Mouse (Mus musculus): ENCODE data around the gene Myo18b. TPM values are rescaled to one million over a fixed set of nuclear protein-coding genes. Genes with fewer than 3 reads are reported as not detected.
A peak's percentile ranks its signal among the peaks of the same experiment; 100 is the strongest.

The Myo18b gene
- polyA plus RNA-seq, 1 experiment from 2014 or later = 0.40 TPM

DNA sequence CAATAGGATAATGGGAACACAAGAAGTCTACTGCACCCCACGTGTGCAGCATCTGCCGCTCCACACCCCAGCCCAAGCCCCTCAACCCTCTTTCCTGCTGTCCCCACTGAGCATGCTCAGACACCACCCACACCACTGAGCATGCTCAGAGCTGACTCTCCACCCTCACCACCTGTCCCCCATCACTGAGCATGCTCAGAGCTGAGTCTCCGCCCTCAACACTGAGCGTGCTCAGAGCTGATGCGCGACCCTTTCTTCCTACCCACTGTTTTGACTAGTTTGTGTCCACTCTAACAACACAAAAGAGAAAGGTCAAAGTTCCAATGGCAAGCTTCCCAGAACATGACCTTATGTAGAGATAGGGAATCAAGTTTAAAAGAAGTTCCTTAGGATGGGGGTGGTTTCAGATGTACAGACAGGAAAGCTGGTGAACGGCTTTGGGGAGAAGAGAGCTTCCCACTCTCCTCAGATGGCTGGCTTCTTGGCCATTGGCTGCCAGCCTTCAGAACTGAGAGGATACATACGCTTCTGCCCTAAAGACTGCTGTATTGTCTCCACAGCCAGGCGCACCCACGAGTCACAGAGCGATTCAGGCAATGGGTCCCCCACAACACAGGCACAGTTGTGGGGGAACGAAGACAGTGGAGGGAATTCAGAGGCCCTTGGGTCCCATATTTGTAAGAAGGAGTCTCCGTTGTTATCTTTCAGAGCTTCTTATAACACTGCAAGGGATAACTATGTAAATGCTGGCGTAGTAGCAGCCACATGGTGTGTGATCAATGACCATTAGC lies 209.7 kb downstream of the Myo18b start:
- H3K27ac ChIP-seq (ENCODE audit: low read length) = no peak overlapping the region
- no peaks in the 10 kb centered on the region for H3K36me3 ChIP-seq (ENCODE audit: control insufficient read depth, insufficient read depth, low read length)
- no peak overlapping the region for H3K9ac ChIP-seq (ENCODE audit: low read depth, low read length)
- no peak for ATAC-seq
- H3K27me3 ChIP-seq (replicated peaks; ENCODE audit: control insufficient read depth, insufficient read depth, low read length) = no peaks in the 10 kb centered on the region
- H3K4me3 ChIP-seq (ENCODE audit: low read length) = no peak overlapping the region
- H3K9me3 ChIP-seq (ENCODE audit: control insufficient read depth, low read length) = no peaks in the 10 kb centered on the region
- H3K4me2 ChIP-seq (ENCODE audit: low read depth, low read length) = no peak overlapping the region
- WGBS = 78% methylated on average over 14 of the region's 14 CpGs
- no peaks in the 10 kb centered on the region for H3K4me1 ChIP-seq (ENCODE audit: control insufficient read depth, insufficient read depth, low read length)

DNA sequence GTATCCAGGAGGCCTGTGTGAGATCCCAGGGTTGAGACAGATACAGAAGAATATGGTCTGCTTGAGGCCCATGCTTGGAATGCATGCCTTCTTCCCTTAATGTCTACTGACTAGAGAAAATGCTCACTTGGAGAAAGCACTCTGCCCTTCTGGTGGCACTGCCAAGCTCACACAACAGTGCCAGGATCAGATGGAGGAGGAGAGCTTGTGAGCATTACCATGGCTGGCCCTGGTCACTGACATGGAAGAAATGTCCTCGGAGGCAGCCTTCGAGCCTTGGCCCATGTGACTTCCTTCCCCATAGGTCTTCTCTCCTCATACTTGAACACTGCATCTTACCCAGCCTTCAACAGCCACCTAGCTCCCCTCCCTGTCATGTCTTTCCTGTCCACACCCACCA lies 216.9 kb downstream of the Myo18b start:
- Histone ChIP-seq H3K27ac (ENCODE audit: low read length) (no peak overlapping the region), H3K36me3 (ENCODE audit: control insufficient read depth, insufficient read depth, low read length) (no peaks in the 10 kb centered on the region), H3K4me1 (ENCODE audit: control insufficient read depth, insufficient read depth, low read length) (peaks cover 9% of the 10 kb centered on the region; the same call in 1 of the 2 replicates), H3K4me2 (ENCODE audit: low read depth, low read length) (no peak overlapping the region), H3K4me3 (ENCODE audit: low read length) (no peak overlapping the region), H3K9ac (ENCODE audit: low read depth, low read length) (no peak overlapping the region), H3K27me3 (replicated peaks; ENCODE audit: control insufficient read depth, insufficient read depth, low read length) (no peaks in the 10 kb centered on the region), H3K9me3 (ENCODE audit: control insufficient read depth, low read length) (no peaks in the 10 kb centered on the region)
- WGBS = 88% methylated on average over 2 of the region's 2 CpGs
- no peak for ATAC-seq

DNA sequence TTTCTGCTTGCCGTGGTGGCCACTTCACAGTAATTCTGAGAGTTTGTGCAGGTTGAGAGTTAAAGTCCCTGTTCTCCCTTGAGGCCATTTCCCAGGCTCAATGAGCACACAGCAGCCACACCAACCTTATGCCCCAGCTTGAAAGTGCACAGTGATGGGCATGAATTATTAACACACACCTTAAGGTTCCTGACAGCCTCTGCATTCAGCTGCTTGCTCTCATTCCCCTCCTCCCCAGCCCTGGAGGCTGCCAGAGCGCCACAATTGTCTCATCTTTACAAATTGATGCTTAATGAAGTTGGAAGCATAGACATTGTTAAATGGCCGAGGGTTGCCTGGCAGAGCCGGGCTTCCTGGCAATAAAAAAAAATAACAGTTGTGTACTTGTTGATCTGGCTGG lies 218.0 kb downstream of the Myo18b start:
- Histone ChIP-seq H3K27me3 (replicated peaks; ENCODE audit: control insufficient read depth, insufficient read depth, low read length) (no peaks in the 10 kb centered on the region), H3K4me3 (ENCODE audit: low read length) (no peak overlapping the region), H3K4me2 (ENCODE audit: low read depth, low read length) (no peak overlapping the region), H3K9ac (ENCODE audit: low read depth, low read length) (no peak overlapping the region), H3K4me1 (ENCODE audit: control insufficient read depth, insufficient read depth, low read length) (peaks cover 12% of the 10 kb centered on the region; the same call in 1 of the 2 replicates), H3K9me3 (ENCODE audit: control insufficient read depth, low read length) (no peaks in the 10 kb centered on the region), H3K36me3 (ENCODE audit: control insufficient read depth, insufficient read depth, low read length) (no peaks in the 10 kb centered on the region), H3K27ac (ENCODE audit: low read length) (no peak overlapping the region)
- 55% methylated on average over 4 of the region's 4 CpGs for WGBS
- ATAC-seq = no peak

DNA sequence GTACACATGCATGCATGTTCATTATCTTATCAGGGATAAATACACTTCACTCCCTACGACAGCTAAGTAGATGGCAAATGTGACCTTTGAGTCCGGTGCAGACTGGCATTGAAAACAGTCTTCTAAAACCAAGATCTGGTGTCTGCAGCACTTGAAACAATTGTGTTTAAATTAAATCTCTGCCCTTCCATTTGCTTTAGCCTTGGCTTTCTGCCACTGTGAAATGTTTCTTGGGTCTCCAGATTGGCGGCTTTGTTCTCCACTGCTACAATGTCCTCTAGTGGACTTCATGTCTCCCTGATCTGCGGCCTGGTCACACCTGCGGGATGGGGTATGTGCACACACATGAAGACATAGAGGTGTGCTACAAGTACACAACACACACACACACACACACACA lies 221.4 kb downstream of the Myo18b start:
- H3K9me3 ChIP-seq (ENCODE audit: control insufficient read depth, low read length) = no peaks in the 10 kb centered on the region
- no peak overlapping the region for H3K27ac ChIP-seq (ENCODE audit: low read length)
- no peaks in the 10 kb centered on the region for H3K36me3 ChIP-seq (ENCODE audit: control insufficient read depth, insufficient read depth, low read length)
- no peak overlapping the region for H3K9ac ChIP-seq (ENCODE audit: low read depth, low read length)
- no peak overlapping the region for H3K4me3 ChIP-seq (ENCODE audit: low read length)
- H3K4me1 ChIP-seq (ENCODE audit: control insufficient read depth, insufficient read depth, low read length) = peaks cover 12% of the 10 kb centered on the region; the same call in 1 of the 2 replicates
- H3K27me3 ChIP-seq (replicated peaks; ENCODE audit: control insufficient read depth, insufficient read depth, low read length) = no peaks in the 10 kb centered on the region
- H3K4me2 ChIP-seq (ENCODE audit: low read depth, low read length) = no peak overlapping the region
- no peak for ATAC-seq
- WGBS = 53% methylated on average over 5 of the region's 5 CpGs

DNA sequence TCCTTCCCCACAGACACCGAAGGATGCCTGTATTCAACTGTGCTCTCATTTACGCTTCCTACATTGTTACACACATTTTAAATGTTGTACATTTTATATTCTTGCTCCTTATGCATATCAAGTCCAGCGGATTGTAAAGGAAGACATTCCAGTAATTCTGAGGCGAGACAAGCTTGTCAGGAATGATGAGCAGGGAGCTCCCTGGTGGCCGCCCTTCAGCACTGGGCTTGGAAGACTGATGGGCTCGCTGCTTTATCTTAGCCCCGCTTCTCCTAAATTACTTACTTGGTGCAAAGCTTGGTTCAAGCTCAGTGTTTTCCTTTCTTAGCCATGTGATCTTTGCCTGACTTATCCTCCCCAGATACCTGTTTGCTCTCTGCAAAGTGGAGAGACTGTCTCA lies 223.7 kb downstream of the Myo18b start:
- no peaks in the 10 kb centered on the region for H3K27me3 ChIP-seq (replicated peaks; ENCODE audit: control insufficient read depth, insufficient read depth, low read length)
- ATAC-seq = no peak
- H3K4me3 ChIP-seq (ENCODE audit: low read length) = no peak overlapping the region
- H3K27ac ChIP-seq (ENCODE audit: low read length) = no peak overlapping the region
- WGBS = 48% methylated on average over 7 of the region's 7 CpGs
- H3K36me3 ChIP-seq (ENCODE audit: control insufficient read depth, insufficient read depth, low read length) = no peaks in the 10 kb centered on the region
- no peak overlapping the region for H3K4me2 ChIP-seq (ENCODE audit: low read depth, low read length)
- H3K9ac ChIP-seq (ENCODE audit: low read depth, low read length) = no peak overlapping the region
- no peaks in the 10 kb centered on the region for H3K9me3 ChIP-seq (ENCODE audit: control insufficient read depth, low read length)
- peaks cover 10% of the 10 kb centered on the region; the same call in 1 of the 2 replicates for H3K4me1 ChIP-seq (ENCODE audit: control insufficient read depth, insufficient read depth, low read length)

DNA sequence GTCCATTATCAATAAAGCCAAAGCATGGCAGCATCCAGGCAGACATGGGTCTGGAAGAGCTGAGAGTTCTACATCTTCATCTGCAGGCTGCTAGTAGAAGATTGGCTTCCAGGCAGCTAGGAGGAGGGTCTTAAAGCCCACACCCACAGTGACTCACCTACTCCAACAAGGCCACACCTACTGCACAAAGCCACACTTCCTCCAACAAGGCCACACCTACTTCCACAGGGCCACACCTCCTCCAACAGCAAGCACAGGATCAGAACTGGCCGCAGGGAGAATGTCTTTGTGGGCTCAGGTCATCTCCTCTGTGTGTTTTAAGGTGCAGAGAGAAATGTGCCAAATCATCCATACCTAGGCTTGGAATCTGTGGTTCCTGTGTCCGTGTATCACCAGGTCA lies 224.2 kb downstream of the Myo18b start:
- WGBS = 45% methylated on average over 2 of the region's 2 CpGs
- ATAC-seq = peak; percentile 60
- Histone ChIP-seq H3K27ac (ENCODE audit: low read length) (no peak overlapping the region), H3K9me3 (ENCODE audit: control insufficient read depth, low read length) (no peaks in the 10 kb centered on the region), H3K27me3 (replicated peaks; ENCODE audit: control insufficient read depth, insufficient read depth, low read length) (no peaks in the 10 kb centered on the region), H3K36me3 (ENCODE audit: control insufficient read depth, insufficient read depth, low read length) (no peaks in the 10 kb centered on the region), H3K4me2 (ENCODE audit: low read depth, low read length) (no peak overlapping the region), H3K9ac (ENCODE audit: low read depth, low read length) (no peak overlapping the region), H3K4me3 (ENCODE audit: low read length) (no peak overlapping the region), H3K4me1 (ENCODE audit: control insufficient read depth, insufficient read depth, low read length) (peaks cover 10% of the 10 kb centered on the region; the same call in 1 of the 2 replicates)

DNA sequence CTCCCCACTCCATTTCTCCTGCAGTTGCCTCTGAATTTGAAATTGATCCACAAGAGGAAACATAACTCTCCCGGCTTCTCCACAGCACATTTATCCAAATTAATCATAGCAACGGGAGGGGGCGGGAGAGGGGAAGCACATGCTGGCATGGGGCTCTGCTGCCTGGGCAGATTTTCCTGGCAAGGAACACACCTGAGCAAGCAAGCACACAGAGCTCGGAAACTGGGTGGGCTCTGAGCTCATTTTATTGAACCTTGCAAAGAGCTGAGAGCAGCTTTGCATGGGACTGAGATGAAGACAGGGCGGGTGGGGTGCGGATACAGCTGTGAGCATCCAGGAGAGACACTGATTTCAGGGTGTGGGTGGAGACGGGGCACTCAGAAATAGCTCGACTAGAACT lies 229.0 kb downstream of the Myo18b start:
- no peak overlapping the region for H3K4me2 ChIP-seq (ENCODE audit: low read depth, low read length)
- H3K4me1 ChIP-seq (ENCODE audit: control insufficient read depth, insufficient read depth, low read length) = no peaks in the 10 kb centered on the region
- H3K4me3 ChIP-seq (ENCODE audit: low read length) = no peak overlapping the region
- no peak overlapping the region for H3K27ac ChIP-seq (ENCODE audit: low read length)
- no peaks in the 10 kb centered on the region for H3K9me3 ChIP-seq (ENCODE audit: control insufficient read depth, low read length)
- H3K27me3 ChIP-seq (replicated peaks; ENCODE audit: control insufficient read depth, insufficient read depth, low read length) = no peaks in the 10 kb centered on the region
- no peak overlapping the region for H3K9ac ChIP-seq (ENCODE audit: low read depth, low read length)
- H3K36me3 ChIP-seq (ENCODE audit: control insufficient read depth, insufficient read depth, low read length) = no peaks in the 10 kb centered on the region
- 63% methylated on average over 8 of the region's 8 CpGs for WGBS
- no peak for ATAC-seq

DNA sequence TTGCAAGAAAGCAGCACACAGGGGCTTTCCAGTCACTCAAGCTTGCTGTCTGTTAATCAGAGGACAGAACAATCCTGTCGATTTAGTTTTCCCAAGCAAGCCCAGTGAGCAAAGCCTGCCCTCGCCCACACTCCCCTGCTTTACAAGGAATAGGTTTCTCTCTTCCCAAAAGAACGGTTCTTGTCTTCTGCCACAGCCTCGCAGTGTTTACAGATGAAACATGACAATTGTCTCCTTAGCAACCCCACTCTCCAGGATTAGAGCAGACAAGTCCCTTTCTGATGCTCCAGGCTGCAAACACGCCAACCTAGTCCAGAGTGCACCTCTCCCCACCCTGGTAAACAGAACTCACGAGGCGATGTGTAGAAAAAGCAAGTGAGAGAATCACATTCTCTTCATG lies 230.5 kb downstream of the Myo18b start:
- no peak overlapping the region for H3K27ac ChIP-seq (ENCODE audit: low read length)
- H3K36me3 ChIP-seq (ENCODE audit: control insufficient read depth, insufficient read depth, low read length) = no peaks in the 10 kb centered on the region
- no peaks in the 10 kb centered on the region for H3K4me1 ChIP-seq (ENCODE audit: control insufficient read depth, insufficient read depth, low read length)
- H3K9me3 ChIP-seq (ENCODE audit: control insufficient read depth, low read length) = no peaks in the 10 kb centered on the region
- no peak overlapping the region for H3K4me2 ChIP-seq (ENCODE audit: low read depth, low read length)
- H3K27me3 ChIP-seq (replicated peaks; ENCODE audit: control insufficient read depth, insufficient read depth, low read length) = no peaks in the 10 kb centered on the region
- ATAC-seq = no peak
- WGBS = 39% methylated on average over 7 of the region's 7 CpGs
- H3K4me3 ChIP-seq (ENCODE audit: low read length) = no peak overlapping the region
- H3K9ac ChIP-seq (ENCODE audit: low read depth, low read length) = no peak overlapping the region

DNA sequence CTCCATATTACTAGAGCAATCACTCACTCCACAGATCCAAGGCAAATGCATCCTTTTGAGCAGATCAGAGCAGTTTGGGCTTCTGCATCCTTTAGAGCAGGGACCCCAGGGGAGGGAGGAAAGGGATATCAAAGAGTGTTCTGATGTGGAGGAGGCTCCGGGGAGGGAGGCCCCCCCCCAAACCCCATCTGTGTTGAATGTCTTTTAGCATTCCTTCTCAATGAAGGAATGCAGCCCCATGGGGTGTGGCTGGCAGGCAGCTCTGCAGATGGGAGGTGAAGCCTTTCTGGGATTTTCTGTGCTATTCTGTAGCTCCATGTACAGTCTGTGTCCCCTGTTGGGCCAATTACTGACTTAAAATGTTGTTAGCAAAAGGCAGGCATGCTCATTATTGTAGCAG lies 232.5 kb downstream of the Myo18b start:
- no peaks in the 10 kb centered on the region for H3K36me3 ChIP-seq (ENCODE audit: control insufficient read depth, insufficient read depth, low read length)
- WGBS = 0% methylated on average over 1 of the region's 1 CpGs
- H3K27me3 ChIP-seq (replicated peaks; ENCODE audit: control insufficient read depth, insufficient read depth, low read length) = no peaks in the 10 kb centered on the region
- H3K4me2 ChIP-seq (ENCODE audit: low read depth, low read length) = no peak overlapping the region
- H3K27ac ChIP-seq (ENCODE audit: low read length) = no peak overlapping the region
- no peaks in the 10 kb centered on the region for H3K9me3 ChIP-seq (ENCODE audit: control insufficient read depth, low read length)
- no peaks in the 10 kb centered on the region for H3K4me1 ChIP-seq (ENCODE audit: control insufficient read depth, insufficient read depth, low read length)
- ATAC-seq = no peak
- no peak overlapping the region for H3K9ac ChIP-seq (ENCODE audit: low read depth, low read length)
- no peak overlapping the region for H3K4me3 ChIP-seq (ENCODE audit: low read length)
